Mouse (Mus musculus): Measurements from ENCODE around the gene Gm20715. TPM values are rescaled to one million over a fixed set of nuclear protein-coding genes. Genes with fewer than 3 reads are reported as not detected.
"Not testable (repeated sequence)": the region's sequence is repeated elsewhere in the genome, so short reads cannot be mapped to it uniquely, and the experiment has no call there.

The Gm20715 gene
- total RNA-seq, 4 experiments from 2014 or later: 0.18 to 0.53 (median 0.38) TPM

DNA sequence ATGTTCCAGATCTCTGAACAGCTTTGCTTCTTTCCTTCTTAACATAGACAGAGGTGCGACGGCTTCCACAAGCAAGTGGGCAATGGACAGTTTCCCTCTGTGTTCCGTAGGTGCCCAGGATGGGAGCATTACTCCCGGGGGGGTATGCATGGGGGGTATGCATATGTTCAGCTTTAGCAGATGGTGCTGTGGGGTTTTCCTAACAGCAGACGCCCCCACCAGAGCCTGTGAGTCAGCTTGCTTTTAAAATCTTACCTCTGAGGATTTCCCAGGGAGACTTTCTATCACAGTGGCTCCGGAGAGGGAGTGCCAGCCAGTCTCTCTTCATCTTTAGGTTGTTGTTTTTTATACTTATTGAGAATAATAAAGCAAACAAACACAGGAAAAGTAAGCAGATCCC, 9.8 kb downstream of the Gm20715 start:
- DNase-seq (ENCODE audit: low spot score in 2 of 2): no peak

DNA sequence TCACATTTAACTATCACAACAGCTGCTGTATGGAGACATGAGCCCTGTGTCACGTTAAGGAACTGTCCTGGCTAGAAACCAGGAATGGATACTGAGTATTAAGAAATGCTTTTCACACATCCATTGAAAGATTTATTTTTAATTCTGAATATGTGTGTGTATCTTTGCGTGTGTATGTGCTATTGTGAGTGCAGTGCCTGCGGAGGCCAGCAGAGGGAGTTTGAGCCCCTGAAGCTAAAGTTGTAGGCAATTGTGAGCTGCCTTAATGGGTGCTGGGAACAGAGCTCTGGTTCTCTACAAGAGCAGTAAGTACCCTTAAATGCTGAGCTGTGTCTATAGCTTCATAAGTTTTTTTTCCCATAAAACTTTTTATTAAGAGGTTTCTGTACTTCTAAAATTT, 19.3 kb downstream of the Gm20715 start:
- no peak for DNase-seq (ENCODE audit: low spot score in 2 of 2)

DNA sequence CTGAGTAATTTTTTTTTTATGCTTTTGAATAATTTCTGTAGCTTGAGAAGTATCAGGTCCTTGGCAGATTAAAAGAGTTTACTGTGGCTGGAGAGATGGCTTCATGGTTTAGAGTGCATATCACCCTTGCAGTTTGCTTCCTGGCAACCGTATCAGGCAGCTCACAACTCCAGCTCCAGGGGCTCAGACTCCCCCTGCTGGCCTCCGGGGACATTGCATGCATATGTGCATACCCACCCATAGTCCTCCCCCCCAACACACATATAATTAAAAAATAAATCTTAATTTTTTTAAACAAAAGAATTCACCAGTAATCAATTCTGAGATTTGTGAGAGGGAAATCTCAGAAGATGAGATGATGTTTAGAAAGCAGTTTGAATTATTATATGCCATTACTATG, 20.3 kb downstream of the Gm20715 start:
- no peak for DNase-seq (ENCODE audit: low spot score in 2 of 2)

DNA sequence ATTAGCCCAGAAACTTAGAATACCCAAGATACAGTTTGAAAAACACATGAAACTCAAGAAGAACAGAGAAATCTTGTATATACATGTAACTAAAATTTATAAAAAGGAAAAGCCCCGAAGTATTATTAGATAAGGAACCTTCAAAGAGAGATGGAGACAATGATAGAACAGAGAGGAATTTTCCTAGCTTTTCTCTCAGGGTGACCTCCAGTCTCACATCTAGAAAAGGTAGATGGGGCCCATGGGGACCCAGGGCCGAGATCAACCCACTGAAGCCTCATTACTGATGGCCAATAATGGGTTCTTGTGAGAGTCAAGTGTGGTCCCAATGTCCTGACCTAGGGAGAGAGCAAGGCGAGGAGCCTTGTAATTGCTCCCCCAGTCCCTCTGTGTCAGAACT, 28.3 kb downstream of the Gm20715 start, which contains the start of gene Olfr1344:
Gene Olfr1344 (plus strand): TSS at position 301 of the 400 bp plus-strand sequence.
- no peak for DNase-seq (ENCODE audit: low spot score in 2 of 2)

DNA sequence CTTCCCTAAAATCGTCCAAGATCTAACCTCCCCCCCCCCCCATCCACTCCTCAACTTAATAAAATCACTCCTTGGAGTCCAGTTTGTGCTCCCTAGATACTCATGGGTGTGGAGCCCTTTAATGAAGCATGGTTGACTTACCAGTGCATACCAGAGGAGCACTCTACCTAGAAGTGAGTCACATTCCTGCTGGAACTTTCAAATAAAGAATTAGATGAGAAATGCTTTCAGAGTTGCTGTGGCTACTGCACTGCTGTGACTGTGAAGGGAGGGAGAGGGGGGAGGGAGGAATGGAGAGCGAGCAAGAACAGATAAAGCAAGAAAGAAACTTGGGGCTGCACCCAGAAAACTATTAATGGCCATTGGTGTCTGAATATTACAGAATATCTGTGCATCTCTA, 31.1 kb downstream of the Gm20715 start:
- DNase-seq (ENCODE audit: low spot score in 2 of 2): no peak

DNA sequence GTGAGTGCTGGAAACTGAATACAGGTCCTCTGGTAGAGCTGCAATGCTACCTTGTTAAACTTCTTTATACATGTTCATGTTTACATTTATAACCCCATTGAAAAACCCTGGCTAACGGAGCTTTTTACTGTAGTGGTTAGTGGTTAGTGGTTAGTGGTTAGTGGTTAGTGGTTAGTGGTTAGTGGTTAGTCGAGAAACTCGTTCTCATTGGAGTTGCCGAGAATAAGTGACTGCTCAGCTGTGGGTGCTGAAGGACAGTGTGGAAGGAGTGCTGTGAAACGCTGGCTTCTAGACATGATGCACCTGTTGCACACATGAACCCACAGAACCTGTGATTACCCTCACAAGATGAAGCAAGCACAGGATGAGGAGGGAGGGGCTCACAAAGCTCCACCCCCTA, 37.7 kb downstream of the Gm20715 start:
- DNase-seq (ENCODE audit: low spot score in 2 of 2): no peak

DNA sequence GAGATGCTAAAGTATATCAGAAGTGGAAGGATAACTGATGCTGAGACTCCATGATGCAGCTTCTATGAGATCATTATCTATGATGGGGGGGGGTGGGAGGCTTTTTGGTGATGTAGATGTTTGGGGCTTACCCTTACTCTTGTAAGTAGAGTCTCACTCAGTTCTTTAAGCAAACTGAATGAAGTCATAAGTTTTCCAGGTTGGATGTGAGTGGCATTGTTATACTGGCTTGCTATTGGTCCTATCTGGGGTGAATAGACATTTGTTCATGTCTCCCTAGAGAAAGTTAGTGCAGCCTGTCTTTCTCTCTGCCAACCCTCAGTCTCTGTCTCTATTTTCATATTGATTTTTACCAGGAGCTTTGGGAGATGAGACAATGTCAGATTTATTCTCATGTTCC, 45.8 kb downstream of the Gm20715 start, which contains the start of gene Olfr1336:
Gene Olfr1336 (plus strand): TSS at position 301 of the 400 bp plus-strand sequence.
- DNase-seq (ENCODE audit: low spot score in 2 of 2): no peak

DNA sequence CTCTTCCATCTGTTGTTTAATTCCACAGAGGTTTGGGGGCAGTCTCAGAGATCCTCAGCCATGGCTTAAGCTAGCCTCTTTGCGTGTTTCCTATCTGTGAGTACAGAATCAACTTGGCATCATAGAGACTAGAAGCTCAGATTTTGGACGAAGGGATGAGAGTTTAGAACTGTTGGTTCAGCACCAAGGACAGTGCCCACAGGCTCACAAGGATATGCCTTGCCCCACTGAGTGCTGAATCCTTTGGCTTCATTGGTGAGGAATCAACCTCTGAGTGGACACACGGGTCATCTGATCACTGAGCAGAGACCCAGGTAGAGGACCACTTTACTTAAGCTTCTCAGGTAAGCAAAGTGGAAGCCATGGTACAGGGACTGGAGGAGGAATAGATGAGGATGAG, 46.3 kb downstream of the Gm20715 start:
- no peak for DNase-seq (ENCODE audit: low spot score in 2 of 2)

DNA sequence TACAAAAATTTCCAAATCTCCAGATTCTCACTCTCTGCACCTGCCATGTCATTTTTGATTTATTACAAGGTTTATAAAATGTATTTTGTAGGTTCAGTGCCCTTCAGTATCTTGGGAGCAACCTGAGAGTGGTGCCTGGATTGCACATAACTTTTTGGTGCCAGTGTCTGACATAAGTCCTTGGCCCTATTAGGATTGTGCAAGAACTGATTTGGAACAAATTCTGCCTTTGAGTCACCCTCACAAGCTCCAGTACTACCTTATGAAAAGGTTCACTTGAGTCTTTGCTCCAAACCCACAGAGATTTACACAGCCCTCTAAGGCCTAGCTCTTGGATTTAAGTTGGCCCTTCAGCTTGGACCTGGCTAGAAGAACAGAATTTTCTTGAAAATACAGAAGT, 56.9 kb downstream of the Gm20715 start, which contains the start of gene Olfr1346:
Gene Olfr1346 (plus strand): TSS at position 151 of the 400 bp plus-strand sequence.
- no peak for DNase-seq (ENCODE audit: low spot score in 2 of 2)

DNA sequence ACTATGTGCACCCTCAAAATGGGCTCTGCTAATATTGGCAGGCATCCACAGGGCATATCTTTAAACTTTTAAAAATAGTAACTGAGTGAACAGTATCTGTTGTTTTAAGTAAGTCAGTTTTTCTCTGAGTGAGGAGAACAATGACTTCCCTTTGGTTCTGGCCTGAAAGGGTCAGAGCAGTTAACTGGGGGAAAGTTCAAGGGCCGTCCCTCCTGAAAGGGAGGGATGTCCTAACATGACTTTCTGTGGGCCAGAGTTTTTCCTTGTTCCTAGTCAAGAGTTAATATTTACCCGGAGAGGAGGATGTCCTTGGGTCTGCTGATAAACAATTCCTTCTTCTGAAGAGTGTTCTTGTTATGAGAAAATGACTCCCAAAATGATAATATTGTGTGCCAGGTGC, 67.6 kb downstream of the Gm20715 start:
- DNase-seq (ENCODE audit: low spot score in 2 of 2): not testable (repeated sequence)

DNA sequence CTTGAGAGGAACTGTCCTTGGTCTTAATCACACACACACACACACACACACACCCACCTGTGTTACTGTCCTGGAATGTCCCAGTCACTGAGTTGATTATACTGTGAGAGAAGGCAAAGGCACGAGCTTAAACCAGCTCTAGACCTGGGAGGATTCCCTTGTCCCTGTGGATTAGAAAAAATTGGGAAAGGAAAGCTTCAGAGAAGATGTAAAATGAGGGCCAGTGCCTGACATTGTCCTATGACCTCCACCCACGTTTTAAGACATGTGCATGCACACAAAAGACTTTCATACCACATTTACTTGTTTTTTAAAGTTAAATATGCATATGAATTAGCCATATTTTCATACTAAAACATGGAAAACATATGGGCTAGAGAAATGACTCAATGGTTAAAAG, 76.8 kb downstream of the Gm20715 start, which contains the start of gene Olfr5:
Gene Olfr5 (minus strand): TSS at position 101 of the 400 bp plus-strand sequence.
- no peak for DNase-seq (ENCODE audit: low spot score in 2 of 2)

Other genes with a start within 250 kb of the Gm20715 start
- gene Zfp444, start 238.1 kb upstream of the Gm20715 start, total RNA-seq (2022): 10 to 100 TPM; 45.2 to 59.5 (median 54.9) TPM
- gene Galp, start 213.2 kb upstream of the Gm20715 start, total RNA-seq (2022): not detected
- gene Zscan5b, start 188.0 kb upstream of the Gm20715 start, total RNA-seq (2022): not detected
- gene Epp13, start 157.6 kb upstream of the Gm20715 start, total RNA-seq (2022): not detected
- gene Zfp667, start 123.7 kb upstream of the Gm20715 start, total RNA-seq (2022): 10 to 100 TPM; 15.5 to 21.1 (median 18.2) TPM
- 10 to 100 TPM; 10.1 to 14.2 (median 11.1) TPM for gene Zfp583, start 79.0 kb upstream of the Gm20715 start, total RNA-seq (2022)
- gene Gm3854, start 66.5 kb upstream of the Gm20715 start, total RNA-seq (2022): 1 to 10 TPM; 5.8 to 6.8 (median 6.0) TPM
- 1 to 10 TPM; 4.0 to 7.5 (median 6.5) TPM for gene Zfp78, start 47.0 kb upstream of the Gm20715 start, total RNA-seq (2022)
- gene Zfp28, start 27.0 kb upstream of the Gm20715 start, total RNA-seq (2022): 1 to 10 TPM; 8.0 to 9.9 (median 8.4) TPM
- gene Smim17, start 11.6 kb upstream of the Gm20715 start, total RNA-seq (2022): 10 to 100 TPM; 20.0 to 22.2 (median 21.4) TPM
- gene Olfr1344, start 28.4 kb downstream of the Gm20715 start, total RNA-seq (2022): 1 to 10 TPM; 1.3 to 2.1 (median 1.5) TPM
- gene Olfr1336, start 45.9 kb downstream of the Gm20715 start, total RNA-seq (2022): under 1 TPM in 2 of 4 experiments, not detected in 2; 0.07 to 0.12 TPM
- gene Olfr1346, start 56.8 kb downstream of the Gm20715 start, total RNA-seq (2022): under 1 TPM in 1 of 4 experiments, not detected in 3; 0.07 TPM
- not detected for gene Olfr5, start 76.7 kb downstream of the Gm20715 start, total RNA-seq (2022)
- gene Olfr1347, start 89.5 kb downstream of the Gm20715 start, total RNA-seq (2022): not detected
- not detected for gene Olfr1348, start 98.5 kb downstream of the Gm20715 start, total RNA-seq (2022)
- gene Olfr1349, start 112.7 kb downstream of the Gm20715 start, total RNA-seq (2022): under 1 TPM in 1 of 4 experiments, not detected in 3; 0.11 TPM
- gene Olfr1350, start 154.6 kb downstream of the Gm20715 start, total RNA-seq (2022): not detected